Mouse (Mus musculus) CH12.LX (cell line): ENCODE measurements around the gene Car15. TPM values are rescaled to one million over a fixed set of nuclear protein-coding genes. Genes with fewer than 3 reads are reported as not detected.

Experiments used
- DNase-seq: peaks from one replicate; pipeline ENCODE4 v3.0.0-alpha.2; 2013; ENCODE audit errors: extremely low read depth
- H3K27ac ChIP-seq: 2 replicates; pipeline ENCODE4 v1.5.1; 2012; ENCODE audit warnings: low read depth, mild to moderate bottlenecking, control low read depth, moderate library complexity; ENCODE audit not compliant: insufficient read depth
- H3K27me3 ChIP-seq: replicated peaks from 2 replicates; pipeline ENCODE3; 2012; ENCODE audit warnings: inconsistent platforms
- H3K36me3 ChIP-seq, 2 experiments: replicated peaks in 1 of 2; 2 replicates each; pipeline versions ENCODE3 to v1.6.1; 2012; ENCODE audit warnings: inconsistent platforms in 1 of 2, low read length in 1 of 2, mild to moderate bottlenecking in 1 of 2, mixed read lengths in 1 of 2, moderate library complexity in 1 of 2; ENCODE audit not compliant: control insufficient read depth in 1 of 2, insufficient read depth in 1 of 2
- H3K4me1 ChIP-seq, 2 experiments: 2 replicates each; pipeline ENCODE4 v1.6.1; 2012; ENCODE audit warnings: inconsistent platforms in 1 of 2, moderate library complexity in 1 of 2; ENCODE audit not compliant: insufficient read depth in 2 of 2, control insufficient read depth in 1 of 2
- H3K4me2 ChIP-seq: 2 replicates; pipeline ENCODE4 v1.6.1; 2012; ENCODE audit warnings: low read depth, mild to moderate bottlenecking, control low read depth; ENCODE audit not compliant: poor library complexity, insufficient read depth, severe bottlenecking
- H3K4me3 ChIP-seq, 3 experiments: fragments of 150-350 bp in 1 of 3; sonication (generic) in 1 of 3; replicated peaks in 1 of 3; 2 replicates each; pipeline versions ENCODE3 to v1.5.1; 2011 to 2012; ENCODE audit warnings: low read depth in 2 of 3, low read length in 2 of 3, mild to moderate bottlenecking in 2 of 3, moderate library complexity in 2 of 3, control low read depth in 1 of 3, improper control_type of control experiment in 1 of 3, inconsistent platforms in 1 of 3, mixed read lengths in 1 of 3; ENCODE audit not compliant: poor library complexity in 1 of 3
- H3K79me2 ChIP-seq: replicated peaks from 2 replicates; pipeline ENCODE4 v1.6.1; 2012; ENCODE audit warnings: mild to moderate bottlenecking, moderate library complexity; ENCODE audit not compliant: control insufficient read depth, poor library complexity, insufficient read depth, severe bottlenecking; ENCODE audit errors: extremely low read depth
- H3K9ac ChIP-seq: 2 replicates; pipeline ENCODE4 v1.6.1; 2012; ENCODE audit warnings: low read depth, mild to moderate bottlenecking, control low read depth, moderate library complexity; ENCODE audit not compliant: insufficient read depth
- H3K9me3 ChIP-seq: replicated peaks from 2 replicates; pipeline ENCODE3; 2012; ENCODE audit warnings: low read length, inconsistent platforms, mixed read lengths
- BHLHE40 ChIP-seq: IDR thresholded peaks from 2 replicates; pipeline ENCODE4 v1.6.1; 2011; ENCODE audit warnings: mild to moderate bottlenecking, low read depth, low read length, improper control_type of control experiment
- CHD1 ChIP-seq: IDR thresholded peaks from 2 replicates; pipeline ENCODE4 v1.6.1; 2012; ENCODE audit warnings: low read depth, low read length, improper control_type of control experiment, inconsistent platforms
- CTCF ChIP-seq, 2 experiments: IDR thresholded peaks in 1 of 2; conservative IDR thresholded peaks in 1 of 2; 2 replicates each; pipeline ENCODE4 v1.5.1; 2011 to 2012; ENCODE audit warnings: low read depth in 2 of 2, low read length in 2 of 2, improper control_type of control experiment in 1 of 2, inconsistent platforms in 1 of 2, mild to moderate bottlenecking in 1 of 2, moderate library complexity in 1 of 2
- EP300 ChIP-seq: IDR thresholded peaks from 2 replicates; pipeline ENCODE4 v1.6.1; 2011; ENCODE audit warnings: low read length, improper control_type of control experiment
- GABPA ChIP-seq: IDR thresholded peaks from 2 replicates; pipeline ENCODE4 v1.6.1; 2012; ENCODE audit warnings: low read depth, low read length, improper control_type of control experiment, inconsistent platforms; ENCODE audit not compliant: insufficient replicate concordance
- HCFC1 ChIP-seq: IDR thresholded peaks from 2 replicates; pipeline ENCODE4 v1.6.1; 2012; ENCODE audit warnings: low read depth, mild to moderate bottlenecking, inconsistent platforms, low read length, improper control_type of control experiment
- JUN ChIP-seq: IDR thresholded peaks from 2 replicates; pipeline ENCODE4 v1.6.1; 2011; ENCODE audit warnings: low read depth, mild to moderate bottlenecking, low read length, improper control_type of control experiment, moderate library complexity; ENCODE audit not compliant: insufficient read depth
- MAZ ChIP-seq: IDR thresholded peaks from 2 replicates; pipeline ENCODE4 v1.6.1; 2012; ENCODE audit warnings: low read depth, mild to moderate bottlenecking, inconsistent platforms, low read length, improper control_type of control experiment, moderate library complexity
- MEF2A ChIP-seq: IDR thresholded peaks from 2 replicates; pipeline ENCODE4 v1.6.1; 2014; ENCODE audit warnings: low read depth, mild to moderate bottlenecking, inconsistent platforms, low read length, improper control_type of control experiment, borderline replicate concordance
- MXI1 ChIP-seq: IDR thresholded peaks from 2 replicates; pipeline ENCODE4 v1.6.1; 2011; ENCODE audit warnings: mild to moderate bottlenecking, low read depth, low read length, improper control_type of control experiment
- MYC ChIP-seq: IDR thresholded peaks from 2 replicates; pipeline ENCODE4 v1.6.1; 2011; ENCODE audit warnings: low read depth, mild to moderate bottlenecking, improper control_type of control experiment, low read length
- NRF1 ChIP-seq: IDR thresholded peaks from 2 replicates; pipeline ENCODE4 v1.6.1; 2014; ENCODE audit warnings: low read depth, mild to moderate bottlenecking, inconsistent platforms, low read length, improper control_type of control experiment, moderate library complexity
- PAX5 ChIP-seq: IDR thresholded peaks from 2 replicates; pipeline ENCODE4 v1.6.1; 2012; ENCODE audit warnings: low read length, inconsistent platforms, mixed read lengths
- POLR2A ChIP-seq: IDR thresholded peaks from 2 replicates; pipeline ENCODE4 v1.6.1; 2011; ENCODE audit warnings: low read depth, mild to moderate bottlenecking, improper control_type of control experiment, low read length
- POLR2AphosphoS2 ChIP-seq: IDR thresholded peaks from 2 replicates; pipeline ENCODE4 v1.6.1; 2011; ENCODE audit warnings: low read depth, low read length, improper control_type of control experiment
- RCOR1 ChIP-seq: conservative IDR thresholded peaks from 2 replicates; pipeline ENCODE4 v1.6.1; 2012; ENCODE audit warnings: low read depth, mild to moderate bottlenecking, inconsistent platforms, low read length, improper control_type of control experiment
- SIN3A ChIP-seq: IDR thresholded peaks from 2 replicates; pipeline ENCODE4 v1.6.1; 2012; ENCODE audit warnings: low read length, improper control_type of control experiment, inconsistent platforms
- TCF12 ChIP-seq: IDR thresholded peaks from 2 replicates; pipeline ENCODE4 v1.6.1; 2014; ENCODE audit warnings: low read depth, mild to moderate bottlenecking, inconsistent platforms, low read length, improper control_type of control experiment
- UBTF ChIP-seq: IDR thresholded peaks from 2 replicates; pipeline ENCODE4 v1.6.1; 2012; ENCODE audit warnings: low read depth, mild to moderate bottlenecking, inconsistent platforms, low read length, improper control_type of control experiment, moderate library complexity
- USF1 ChIP-seq: IDR thresholded peaks from 2 replicates; pipeline ENCODE4 v1.6.1; 2014; ENCODE audit warnings: low read depth, mild to moderate bottlenecking, inconsistent platforms, low read length, improper control_type of control experiment
- ZMIZ1 ChIP-seq: IDR thresholded peaks from 2 replicates; pipeline ENCODE4 v1.6.1; 2012; ENCODE audit warnings: low read depth, mild to moderate bottlenecking, inconsistent platforms, low read length, improper control_type of control experiment
- dilution Hi-C: fragments of 300-500 bp; cut with MboI; formaldehyde crosslinking; loops from 2 replicates; pipeline ENCODE4 v1.14.3; 2020; ENCODE audit warnings: low sequenced_read_pairs; ENCODE audit not compliant: extremely low pct_unique_long_range_greater_than_20kb, extremely low pct_ligation_motif_present
- in situ Hi-C: fragments of 300-500 bp; cut with MboI; formaldehyde crosslinking; loops from 3 replicates; pipeline ENCODE4 v1.14.3; 2019; ENCODE audit warnings: low sequenced_read_pairs, low pct_ligation_motif_present, low pct_unique_long_range_greater_than_20kb, mixed read lengths
- polyA plus RNA-seq: library from polyadenylated mRNA; unstranded; fragments of >175 nt; gene quantifications from 2 replicates; pipeline ENCODE4 v1.2.1, GENCODE M21; 2012; ENCODE audit warnings: low read depth; ENCODE audit not compliant: insufficient read length
- total RNA-seq, 2 experiments: library from RNA; depleted of rRNA; stranded (reverse); fragments of 300-350 nt in 1 of 2; fragments of >200 nt in 1 of 2; gene quantifications; 2 replicates each; pipeline ENCODE4 v1.2.3; 2012 to 2014

Car15 gene
- total and polyA plus RNA-seq, 3 experiments, result 1.5 to 3.9 (median 1.6) TPM

GRCm38 (mm10) chr16:17797812-17798311 lies 40.3 kb downstream of the Car15 start:
- Histone ChIP-seq H3K36me3 (no peaks in the 10 kb centered on the region), H3K9me3 (peaks cover 11% of the 10 kb centered on the region), H3K27me3 (peaks cover 47% of the 10 kb centered on the region), H3K4me1 (peaks cover 9% of the 10 kb centered on the region in 2 experiments), H3K79me2 (no peaks in the 10 kb centered on the region), H3K4me2 (no peak overlapping the region), H3K4me3 (no peak overlapping the region), H3K27ac (no peak overlapping the region), H3K9ac (no peak overlapping the region)
- no peak for TF ChIP-seq NRF1
- no peak for TF ChIP-seq JUN
- no peak for TF ChIP-seq MEF2A
- no peak for TF ChIP-seq BHLHE40
- TF ChIP-seq CHD1, result no peak
- no peak for TF ChIP-seq PAX5
- no peak for TF ChIP-seq RCOR1
- TF ChIP-seq MYC, result no peak
- no peak for TF ChIP-seq CTCF (conservative IDR thresholded peaks at IDR 0.05 in 1 of 2, IDR thresholded peaks at IDR 0.05 in 1 of 2; ENCODE audit: low read depth in 2 of 2, low read length in 2 of 2)
- no peak for TF ChIP-seq SIN3A
- TF ChIP-seq POLR2AphosphoS2, result no peak
- TF ChIP-seq HCFC1, result no peak
- TF ChIP-seq TCF12, result no peak
- no peak for TF ChIP-seq MAZ
- TF ChIP-seq EP300, result no peak
- in situ Hi-C loops, result no loop called here
- dilution Hi-C loops, result no loop called here
- DNase-seq, result no peak

- TF ChIP-seq CTCF (conservative IDR thresholded peaks at IDR 0.05 in 1 of 2, IDR thresholded peaks at IDR 0.05 in 1 of 2; ENCODE audit: low read depth in 2 of 2, low read length in 2 of 2) (no peak), MXI1 (no peak), TCF12 (no peak), POLR2AphosphoS2 (no peak), POLR2A (no peak), USF1 (no peak), GABPA (no peak), UBTF (no peak), ZMIZ1 (no peak), PAX5 (no peak)
- peaks cover 8% of the 10 kb centered on the region for H3K9me3 ChIP-seq
- no peak within 1 kb of the TSS for H3K4me3 ChIP-seq
- no peak within 1 kb of the TSS for H3K27ac ChIP-seq
- no peak for DNase-seq
- no peaks in the 10 kb centered on the region for H3K36me3 ChIP-seq
- no peak within 1 kb of the TSS for H3K9ac ChIP-seq
- H3K4me2 ChIP-seq, result no peak within 1 kb of the TSS
- H3K27me3 ChIP-seq, result peaks cover 51% of the 10 kb centered on the region
- peaks cover 9% of the 10 kb centered on the region in 2 experiments for H3K4me1 ChIP-seq
- in situ Hi-C loops (no loop called here), dilution Hi-C loops (no loop called here)
- H3K79me2 ChIP-seq, result no peaks in the 10 kb centered on the region
Observed at GRCm38 (mm10) chr16:17796971-17797811, 41.0 kb downstream of the Car15 start, which contains the start of gene Scarf2. Gene Scarf2, plus strand, starts transcription at chr16:17797282.
